Mouse (Mus musculus) embryonic facial prominence, embryonic 10.5 days (tissue): ENCODE measurements at regions not wholly inside any gene's neighbourhood (a gene's known extent, or its start where the extent isn't known, plus 50 kb on each side); places are given as distances from the start of the nearest gene placed in this dataset.

ENCODE experiments used
- DNase-seq: peaks from one replicate; pipeline ENCODE4 v3.0.0-alpha.2; 2017; ENCODE audit warnings: low spot score
- H3K27ac ChIP-seq: fragments of 300-500 bp; sonication (generic); replicated peaks from 2 replicates; pipeline ENCODE4 v1.5.1; 2016; ENCODE audit warnings: mild to moderate bottlenecking
- H3K27me3 ChIP-seq: fragments of 300-500 bp; sonication (generic); replicated peaks from 2 replicates; pipeline ENCODE4 v1.6.1; 2016; ENCODE audit warnings: low read depth, mild to moderate bottlenecking; ENCODE audit not compliant: poor library complexity, severe bottlenecking
- H3K36me3 ChIP-seq: fragments of 300-500 bp; sonication (generic); replicated peaks from 2 replicates; pipeline ENCODE4 v1.6.1; 2016; ENCODE audit warnings: mild to moderate bottlenecking, moderate library complexity
- H3K4me1 ChIP-seq: fragments of 300-500 bp; sonication (generic); 2 replicates; pipeline ENCODE4 v1.6.1; 2016
- H3K4me3 ChIP-seq: fragments of 300-500 bp; sonication (generic); 2 replicates; pipeline ENCODE4 v1.5.1; 2016; ENCODE audit warnings: mild to moderate bottlenecking, moderate library complexity
- H3K9me3 ChIP-seq: fragments of 300-500 bp; sonication (generic); 2 replicates; pipeline ENCODE4 v1.6.1; 2016; ENCODE audit warnings: mild to moderate bottlenecking
- WGBS: fragments of 180-500 bp; shearing (Covaris S2); methylation state at CpG from one replicate; pipeline ENCODE4 v1.1.7; 2016; 5-methylcytosine and 5-hydroxymethylcytosine counted together

- 9% methylated on average over 6 of the region's 6 CpGs for WGBS
- no peaks in the 10 kb centered on the region for H3K9me3 ChIP-seq
- peaks cover 42% of the 10 kb centered on the region for H3K4me1 ChIP-seq
- peak; percentile 51 for DNase-seq
- H3K27ac ChIP-seq: peak overlapping the region; percentile 73; the same call in 1 of the 2 replicates
- H3K4me3 ChIP-seq: peak overlapping the region; percentile 52
- 0 out of 2 replicates have a peak, but pooled peaks cover 5% of the 10 kb centered on the region for H3K27me3 ChIP-seq
- no peaks in the 10 kb centered on the region for H3K36me3 ChIP-seq
Measured at GRCm38 (mm10) chr2:170206442-170206754, 58.5 kb upstream of the Zfp217 start.

- Histone ChIP-seq H3K36me3 (no peaks in the 10 kb centered on the region), H3K27ac (peak overlapping the region; percentile 73), H3K9me3 (no peaks in the 10 kb centered on the region), H3K27me3 (0 out of 2 replicates have a peak, but pooled peaks cover 5% of the 10 kb centered on the region), H3K4me1 (peaks cover 37% of the 10 kb centered on the region), H3K4me3 (peak overlapping the region; percentile 52)
- WGBS: 0% methylated on average over 17 of the region's 17 CpGs
- DNase-seq: peak; percentile 63
Measured at GRCm38 (mm10) chr2:170205591-170206441, 57.9 kb upstream of the Zfp217 start.

- Histone ChIP-seq H3K36me3 (no peaks in the 10 kb centered on the region), H3K9me3 (no peaks in the 10 kb centered on the region), H3K27me3 (0 out of 2 replicates have a peak, but pooled peaks cover 5% of the 10 kb centered on the region), H3K4me3 (peak overlapping the region; percentile 52), H3K27ac (peak overlapping the region; percentile 73), H3K4me1 (peaks cover 28% of the 10 kb centered on the region)
- 28% methylated on average over 10 of the region's 10 CpGs for WGBS
- DNase-seq: no peak
Measured at GRCm38 (mm10) chr2:170204768-170205514, 57.0 kb upstream of the Zfp217 start.

- WGBS: 90% methylated on average over 5 of the region's 5 CpGs
- DNase-seq: no peak
Measured at GRCm38 (mm10) chr2:170203496-170203895, 55.6 kb upstream of the Zfp217 start.

GRCm38 (mm10) chr2:170201816-170202371 is 54.0 kb upstream of the Zfp217 start:
- DNase-seq: no peak
- WGBS: 73% methylated on average over 10 of the region's 10 CpGs
- Histone ChIP-seq H3K36me3 (no peaks in the 10 kb centered on the region), H3K27me3 (no peaks in the 10 kb centered on the region), H3K27ac (peak overlapping the region; percentile 40), H3K9me3 (no peaks in the 10 kb centered on the region), H3K4me1 (peaks cover 19% of the 10 kb centered on the region), H3K4me3 (no peak overlapping the region)

More at GRCm38 (mm10) chr2:170203496-170203895, 55.6 kb upstream of the Zfp217 start:
- no peaks in the 10 kb centered on the region for H3K36me3 ChIP-seq
- no peaks in the 10 kb centered on the region for H3K9me3 ChIP-seq
- H3K4me1 ChIP-seq: peaks cover 23% of the 10 kb centered on the region
- no peak overlapping the region for H3K4me3 ChIP-seq
- no peak overlapping the region for H3K27ac ChIP-seq
- 0 out of 2 replicates have a peak, but pooled peaks cover 5% of the 10 kb centered on the region for H3K27me3 ChIP-seq
